Mouse (Mus musculus): Measurements from ENCODE around the gene Ankrd9. TPM values are rescaled to one million over a fixed set of nuclear protein-coding genes. Genes with fewer than 3 reads are reported as not detected.

The Ankrd9 gene
- total and polyA plus RNA-seq, 3 experiments, result 13.8 to 26.0 TPM; not detected in 1

GRCm38 (mm10) chr12:110977896-110978606 lies 789 bp downstream of the Ankrd9 start:
- H3K79me2 ChIP-seq (ENCODE audit: control insufficient read depth, insufficient read depth, low read length, poor library complexity), result peaks cover 12% of the 10 kb centered on the region
- peak overlapping the region; percentile 92 for H3K9ac ChIP-seq (ENCODE audit: control insufficient read depth, low read depth, low read length, poor library complexity, severe bottlenecking)
- no peak for DNase-seq (ENCODE audit: low read depth, low spot score)
- no peaks in the 10 kb centered on the region for H3K9me3 ChIP-seq (replicated peaks; ENCODE audit: insufficient read depth, low read length)
- peak overlapping the region; percentile 74 to 89 for H3K4me3 ChIP-seq (ENCODE audit: control insufficient read depth in 1 of 2, insufficient read depth in 1 of 2, low read depth in 2 of 2, low read length in 2 of 2)
- H3K27me3 ChIP-seq (ENCODE audit: control insufficient read depth in 1 of 2, insufficient read depth in 2 of 2, low read length in 2 of 2), result no peaks in the 10 kb centered on the region
- peaks cover 26 to 44% of the 10 kb centered on the region in 2 experiments for H3K4me1 ChIP-seq (ENCODE audit: control insufficient read depth in 1 of 2, insufficient read depth in 2 of 2, low read length in 2 of 2)
- H3K27ac ChIP-seq (ENCODE audit: control insufficient read depth, low read depth, low read length), result no peak overlapping the region
- no peak for TF ChIP-seq JUND (IDR thresholded peaks at IDR 0.05; ENCODE audit: low read depth, low read length)
- TF ChIP-seq EP300 (IDR thresholded peaks at IDR 0.05; ENCODE audit: low read depth in 1 of 2, low read length in 2 of 2), result no peak
- TF ChIP-seq SIN3A (IDR thresholded peaks at IDR 0.05; ENCODE audit: low read length), result no peak
- no peak for TF ChIP-seq MAZ (IDR thresholded peaks at IDR 0.05; ENCODE audit: low read depth, low read length)
- no peak for TF ChIP-seq TBP (IDR thresholded peaks at IDR 0.05; ENCODE audit: low read depth, low read length)
- no peak for TF ChIP-seq MAFK (IDR thresholded peaks at IDR 0.05; ENCODE audit: borderline replicate concordance, low read depth, low read length)
- TF ChIP-seq TAL1 (IDR thresholded peaks at IDR 0.05; ENCODE audit: low read length), result no peak
- no peak for TF ChIP-seq KAT2A (conservative IDR thresholded peaks at IDR 0.05; ENCODE audit: low read depth, low read length)
- TF ChIP-seq POLR2AphosphoS2 (IDR thresholded peaks at IDR 0.05; ENCODE audit: low read length), result no peak
- no peak for TF ChIP-seq NRF1 (IDR thresholded peaks at IDR 0.05; ENCODE audit: insufficient read depth, low read depth, low read length, poor library complexity, severe bottlenecking)
- peaks cover 0 to 29% of the 10 kb centered on the region in 2 experiments; a peak in 2 of 4 replicates for H3K36me3 ChIP-seq (ENCODE audit: control insufficient read depth in 1 of 2, insufficient read depth in 2 of 2, low read length in 2 of 2)

DNA sequence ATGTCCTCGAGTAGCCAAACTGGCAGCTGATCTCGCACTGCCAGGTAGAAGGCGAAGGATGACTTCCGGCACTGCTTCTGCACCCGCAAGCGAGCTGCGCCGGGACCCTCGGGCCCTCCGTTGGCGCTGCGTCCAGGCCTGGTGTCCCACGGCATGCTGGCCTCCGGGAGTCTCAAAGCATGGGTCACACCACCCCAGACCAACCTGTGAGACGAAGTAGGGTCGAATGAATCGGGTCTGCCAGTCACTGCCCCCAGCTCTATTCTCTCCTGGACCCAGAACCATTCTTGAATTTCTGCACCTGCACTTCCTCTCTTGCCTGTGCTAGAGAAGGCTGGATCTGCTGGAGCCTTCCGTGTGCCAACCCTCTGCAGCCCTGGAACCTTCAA lies 1.5 kb downstream of the Ankrd9 start:
- H3K36me3 ChIP-seq (ENCODE audit: control insufficient read depth in 1 of 2, insufficient read depth in 2 of 2, low read length in 2 of 2), result peaks cover 0 to 35% of the 10 kb centered on the region in 2 experiments; a peak in 2 of 4 replicates

More for the DNA sequence above, 1.5 kb downstream of the Ankrd9 start:
- no peak overlapping the region for H3K4me3 ChIP-seq (ENCODE audit: control insufficient read depth in 1 of 2, insufficient read depth in 1 of 2, low read depth in 2 of 2, low read length in 2 of 2)
- DNase-seq (ENCODE audit: low read depth, low spot score), result no peak
- peaks cover 12% of the 10 kb centered on the region for H3K79me2 ChIP-seq (ENCODE audit: control insufficient read depth, insufficient read depth, low read length, poor library complexity)
- no peaks in the 10 kb centered on the region for H3K27me3 ChIP-seq (ENCODE audit: control insufficient read depth in 1 of 2, insufficient read depth in 2 of 2, low read length in 2 of 2)
- H3K9me3 ChIP-seq (replicated peaks; ENCODE audit: insufficient read depth, low read length), result no peaks in the 10 kb centered on the region
- H3K9ac ChIP-seq (ENCODE audit: control insufficient read depth, low read depth, low read length, poor library complexity, severe bottlenecking), result no peak overlapping the region
- H3K27ac ChIP-seq (ENCODE audit: control insufficient read depth, low read depth, low read length), result no peak overlapping the region
- peaks cover 30 to 48% of the 10 kb centered on the region in 2 experiments for H3K4me1 ChIP-seq (ENCODE audit: control insufficient read depth in 1 of 2, insufficient read depth in 2 of 2, low read length in 2 of 2)
- TF ChIP-seq SIN3A (IDR thresholded peaks at IDR 0.05; ENCODE audit: low read length) (no peak), MAX (IDR thresholded peaks at IDR 0.05; ENCODE audit: low read length) (no peak), SMC3 (IDR thresholded peaks at IDR 0.05; ENCODE audit: low read depth, low read length) (no peak), USF1 (IDR thresholded peaks at IDR 0.05; ENCODE audit: low read depth, low read length) (no peak), ELF1 (IDR thresholded peaks at IDR 0.05; ENCODE audit: low read depth, low read length) (no peak), EP300 (IDR thresholded peaks at IDR 0.05; ENCODE audit: low read depth in 1 of 2, low read length in 2 of 2) (no peak), TBP (IDR thresholded peaks at IDR 0.05; ENCODE audit: low read depth, low read length) (no peak), ETS1 (IDR thresholded peaks at IDR 0.05; ENCODE audit: low read depth, low read length) (no peak), MYC (IDR thresholded peaks at IDR 0.05; ENCODE audit: low read depth, low read length) (no peak), KAT2A (conservative IDR thresholded peaks at IDR 0.05; ENCODE audit: low read depth, low read length) (no peak), E2F4 (IDR thresholded peaks at IDR 0.05; ENCODE audit: borderline replicate concordance, low read depth, low read length) (no peak), POLR2AphosphoS5 (IDR thresholded peaks at IDR 0.05; ENCODE audit: borderline replicate concordance, low read depth, low read length) (no peak), CHD2 (IDR thresholded peaks at IDR 0.05; ENCODE audit: low read length) (no peak), ZNF384 (IDR thresholded peaks at IDR 0.05; ENCODE audit: low read depth, low read length) (no peak), TCF12 (IDR thresholded peaks at IDR 0.05; ENCODE audit: low read depth, low read length) (no peak), JUND (IDR thresholded peaks at IDR 0.05; ENCODE audit: low read depth, low read length) (no peak), CHD1 (IDR thresholded peaks at IDR 0.05; ENCODE audit: low read depth, low read length) (no peak), ZMIZ1 (IDR thresholded peaks at IDR 0.05; ENCODE audit: low read depth, low read length) (no peak)
